Mouse (Mus musculus) hindbrain, embryonic 14.5 days (tissue): ENCODE data around the gene Rgs3. TPM values are rescaled to one million over a fixed set of nuclear protein-coding genes. Genes with fewer than 3 reads are reported as not detected.

Experiments used
- ATAC-seq: fragments of 200-750 bp; cut with Nextera tagmentation; 2 replicates; pipeline ENCODE4 v1.8.0; 2017; ENCODE audit warnings: moderate number of reproducible peaks, mild to moderate bottlenecking, moderate TSS enrichment, moderate library complexity; ENCODE audit not compliant: low FRiP score
- DNase-seq: peaks from one replicate; pipeline ENCODE4 v3.0.0-alpha.2; 2015; ENCODE audit warnings: low spot score
- H3K27ac ChIP-seq: fragments of 300-500 bp; sonication (generic); 2 replicates; pipeline ENCODE4 v1.5.1; 2014; ENCODE audit warnings: mild to moderate bottlenecking, moderate library complexity
- H3K27me3 ChIP-seq: fragments of 300-500 bp; sonication (generic); 2 replicates; pipeline ENCODE4 v1.6.1; 2014; ENCODE audit warnings: mild to moderate bottlenecking, low read length, mixed read lengths; ENCODE audit not compliant: control insufficient read depth, insufficient read depth
- H3K36me3 ChIP-seq: fragments of 300-500 bp; sonication (generic); replicated peaks from 2 replicates; pipeline ENCODE4 v1.6.1; 2014; ENCODE audit not compliant: control insufficient read depth, insufficient read depth
- H3K4me1 ChIP-seq: fragments of 300-500 bp; sonication (generic); replicated peaks from 2 replicates; pipeline ENCODE4 v1.6.1; 2014; ENCODE audit warnings: antibody characterized with exemption, low read length, mixed read lengths; ENCODE audit not compliant: control insufficient read depth, insufficient read depth
- H3K4me2 ChIP-seq: fragments of 300-500 bp; sonication (generic); replicated peaks from 2 replicates; pipeline ENCODE4 v1.6.1; 2014; ENCODE audit warnings: mild to moderate bottlenecking, moderate library complexity
- H3K4me3 ChIP-seq: fragments of 300-500 bp; sonication (generic); replicated peaks from 2 replicates; pipeline ENCODE4 v1.5.1; 2014; ENCODE audit warnings: mild to moderate bottlenecking, low read length
- H3K9ac ChIP-seq: fragments of 300-500 bp; sonication (generic); 2 replicates; pipeline ENCODE4 v1.6.1; 2014
- H3K9me3 ChIP-seq: fragments of 300-500 bp; sonication (generic); 2 replicates; pipeline ENCODE4 v1.6.1; 2016; ENCODE audit warnings: low read length; ENCODE audit not compliant: control insufficient read depth
- WGBS: fragments of 180-500 bp; shearing (Covaris S2); extraction: QIAGEN DNeasy Blood & Tissue Kit; methylation state at CpG from one replicate; pipeline ENCODE4 v1.1.7; 2014; 5-methylcytosine and 5-hydroxymethylcytosine counted together
- polyA plus RNA-seq: library from polyadenylated mRNA; unstranded; fragments of >200 nt; fragmentation: Nextera tagmentation; extraction: Ambion mirVana; gene quantifications from 2 replicates; pipeline ENCODE4 v1.2.1, GENCODE M21; 2014

The Rgs3 gene
- polyA plus RNA-seq, 1 experiment from 2014 or later: 42.9 TPM

DNA sequence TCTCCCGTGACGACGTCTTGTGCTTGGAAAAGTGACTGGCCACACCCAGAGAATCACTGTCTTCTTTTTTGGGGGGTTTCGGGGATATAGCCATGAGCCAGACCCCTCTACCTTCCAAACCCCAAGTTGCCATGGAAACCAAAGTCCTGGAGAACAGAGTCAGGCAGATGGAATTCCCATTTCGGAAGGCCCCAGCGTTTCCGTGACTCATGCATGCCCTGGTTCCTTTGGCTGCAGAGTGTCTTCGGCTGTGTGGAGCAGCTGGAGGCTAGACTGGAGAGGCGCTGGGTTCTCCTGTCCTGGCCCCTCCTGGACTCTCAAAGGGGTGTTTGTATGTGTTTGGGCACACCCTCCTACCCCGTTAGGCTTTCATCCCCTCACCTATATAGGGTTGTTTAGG lies 145.4 kb downstream of the Rgs3 start:
- Histone ChIP-seq H3K9me3 (no peaks in the 10 kb centered on the region), H3K36me3 (peaks cover 35% of the 10 kb centered on the region), H3K4me3 (no peak overlapping the region), H3K4me1 (peaks cover under 1% of the 10 kb centered on the region; the same call in 1 of the 2 replicates), H3K4me2 (no peak overlapping the region), H3K27me3 (no peaks in the 10 kb centered on the region), H3K27ac (no peak overlapping the region), H3K9ac (no peak overlapping the region)
- 70% methylated on average over 10 of the region's 10 CpGs for WGBS
- ATAC-seq (no peak), DNase-seq (no peak)

DNA sequence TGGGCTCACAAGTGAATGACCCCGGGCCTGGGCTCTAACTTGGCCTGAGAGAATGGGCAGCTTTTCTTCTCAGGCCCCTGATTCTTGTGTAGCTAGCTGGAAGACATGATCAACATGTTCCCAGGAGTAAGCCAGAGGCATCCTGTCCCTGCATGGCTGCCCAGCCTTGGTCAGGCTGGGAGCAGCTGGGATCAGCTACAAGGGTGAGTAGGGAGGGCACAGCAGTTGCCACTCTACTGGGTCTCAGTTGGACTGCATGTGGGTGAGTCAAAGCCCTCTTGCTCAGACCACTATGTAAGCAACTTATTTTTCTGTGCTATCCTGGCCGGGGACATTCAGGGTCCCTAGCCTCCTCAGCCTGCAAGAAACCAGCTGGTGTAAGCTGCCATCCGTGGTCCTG lies 146.1 kb downstream of the Rgs3 start:
- H3K27ac ChIP-seq: no peak overlapping the region
- H3K36me3 ChIP-seq: peaks cover 28% of the 10 kb centered on the region
- no peaks in the 10 kb centered on the region for H3K9me3 ChIP-seq
- 52% methylated on average over 3 of the region's 3 CpGs for WGBS
- H3K9ac ChIP-seq: no peak overlapping the region
- ATAC-seq (no peak), DNase-seq (no peak)
- no peaks in the 10 kb centered on the region for H3K4me1 ChIP-seq
- H3K27me3 ChIP-seq: no peaks in the 10 kb centered on the region
- H3K4me3 ChIP-seq: no peak overlapping the region
- no peak overlapping the region for H3K4me2 ChIP-seq

DNA sequence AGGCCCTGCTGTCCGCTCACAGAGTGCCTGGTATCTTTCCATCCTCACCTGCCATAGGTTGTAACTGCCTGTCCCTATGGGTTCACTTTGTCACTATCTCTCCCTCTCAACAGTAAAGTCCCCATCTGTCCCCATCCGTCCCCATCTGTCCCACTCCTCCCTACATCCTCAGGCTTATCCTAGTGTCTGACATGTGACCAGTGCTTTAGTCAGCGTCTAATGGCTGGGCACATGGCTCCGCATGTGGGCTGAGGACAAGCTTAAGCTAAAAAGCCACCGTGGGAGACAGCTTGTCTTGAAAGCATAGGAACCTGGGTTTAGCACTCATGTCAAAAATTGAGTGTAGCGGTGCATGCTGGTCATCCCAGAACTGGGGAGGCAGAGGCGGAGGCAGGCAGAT lies 148.4 kb downstream of the Rgs3 start:
- WGBS: 75% methylated on average over 7 of the region's 7 CpGs
- no peak for DNase-seq

DNA sequence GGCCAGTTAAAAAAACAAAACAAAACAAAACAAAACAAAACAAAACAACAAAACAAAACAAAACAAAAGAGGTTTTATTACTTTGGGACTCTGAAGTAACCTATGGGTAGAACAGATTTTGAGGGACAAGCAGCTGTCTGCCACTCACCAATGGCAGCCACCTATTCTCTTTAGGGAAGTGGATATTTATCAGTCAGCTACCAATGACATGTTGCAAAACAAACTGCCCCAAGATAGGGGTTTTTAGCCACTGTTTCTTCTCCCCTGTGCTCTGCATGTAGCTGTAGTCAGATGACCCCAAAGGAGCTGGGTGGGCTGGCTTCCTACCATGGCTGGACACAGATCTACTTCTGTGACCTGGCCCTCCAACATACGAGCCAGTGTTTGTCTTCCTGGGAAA lies 149.3 kb downstream of the Rgs3 start:
- Histone ChIP-seq H3K27ac (no peak overlapping the region), H3K27me3 (no peaks in the 10 kb centered on the region), H3K4me3 (no peak overlapping the region), H3K36me3 (peaks cover 5% of the 10 kb centered on the region), H3K9me3 (no peaks in the 10 kb centered on the region), H3K4me2 (no peak overlapping the region), H3K9ac (no peak overlapping the region), H3K4me1 (no peaks in the 10 kb centered on the region)
- 89% methylated on average over 1 of the region's 1 CpGs for WGBS
- ATAC-seq: no peak
- DNase-seq: no peak

More for the DNA sequence above, 148.4 kb downstream of the Rgs3 start:
- H3K9me3 ChIP-seq: no peaks in the 10 kb centered on the region
- no peaks in the 10 kb centered on the region for H3K27me3 ChIP-seq
- no peak overlapping the region for H3K4me3 ChIP-seq
- H3K4me1 ChIP-seq: no peaks in the 10 kb centered on the region
- H3K36me3 ChIP-seq: peaks cover 14% of the 10 kb centered on the region
- H3K9ac ChIP-seq: no peak overlapping the region
- no peak overlapping the region for H3K27ac ChIP-seq
- H3K4me2 ChIP-seq: no peak overlapping the region
- no peak for ATAC-seq

DNA sequence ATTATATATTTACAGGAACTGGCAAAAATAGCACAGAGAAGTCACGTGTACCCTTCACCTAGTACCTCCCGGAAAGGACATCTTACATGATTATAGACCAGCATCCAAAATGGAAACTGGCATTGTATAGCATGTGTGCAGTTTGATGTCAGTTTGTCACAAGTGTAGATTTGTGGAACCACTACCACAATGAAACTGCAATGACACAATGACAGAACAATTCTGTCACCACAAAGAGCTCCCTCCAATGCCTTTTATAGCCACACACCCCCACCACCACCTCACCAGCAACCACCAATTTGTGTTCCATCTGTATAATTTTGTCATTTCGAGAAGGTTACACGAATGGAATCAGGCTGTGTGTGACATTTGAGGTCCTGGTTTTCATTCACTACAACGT lies 149.8 kb downstream of the Rgs3 start:
- WGBS: 86% methylated on average over 5 of the region's 5 CpGs
- Histone ChIP-seq H3K4me1 (no peaks in the 10 kb centered on the region), H3K36me3 (peaks cover under 1% of the 10 kb centered on the region; the same call in 1 of the 2 replicates), H3K4me2 (no peak overlapping the region), H3K9ac (no peak overlapping the region), H3K9me3 (no peaks in the 10 kb centered on the region), H3K27me3 (no peaks in the 10 kb centered on the region), H3K27ac (no peak overlapping the region), H3K4me3 (no peak overlapping the region)
- DNase-seq: no peak
- no peak for ATAC-seq

DNA sequence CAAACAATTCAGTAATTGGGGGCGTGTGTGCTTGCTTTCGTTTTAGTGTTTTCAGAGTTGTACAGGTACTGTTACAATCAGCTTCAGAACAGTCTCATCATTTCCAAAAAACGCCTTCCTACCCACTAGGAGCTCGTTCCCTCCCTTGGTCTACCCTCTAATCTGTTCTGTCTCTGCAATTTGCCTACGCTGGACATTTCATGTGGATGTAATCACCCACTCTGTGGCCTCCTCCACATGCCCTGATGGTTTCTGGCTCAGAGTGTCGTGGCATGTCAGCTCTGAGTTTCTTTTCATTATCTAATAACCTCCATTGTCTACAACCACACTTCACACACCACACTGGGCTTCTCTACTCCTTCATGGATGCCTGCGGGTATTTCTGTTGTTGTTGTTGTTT lies 151.5 kb downstream of the Rgs3 start:
- H3K36me3 ChIP-seq: no peaks in the 10 kb centered on the region
- no peak overlapping the region for H3K4me2 ChIP-seq
- H3K27ac ChIP-seq: no peak overlapping the region
- no peak for ATAC-seq
- no peaks in the 10 kb centered on the region for H3K4me1 ChIP-seq
- no peak overlapping the region for H3K9ac ChIP-seq
- WGBS: 90% methylated on average over 7 of the region's 7 CpGs
- no peak overlapping the region for H3K4me3 ChIP-seq
- DNase-seq: no peak
- H3K9me3 ChIP-seq: no peaks in the 10 kb centered on the region
- H3K27me3 ChIP-seq: no peaks in the 10 kb centered on the region

DNA sequence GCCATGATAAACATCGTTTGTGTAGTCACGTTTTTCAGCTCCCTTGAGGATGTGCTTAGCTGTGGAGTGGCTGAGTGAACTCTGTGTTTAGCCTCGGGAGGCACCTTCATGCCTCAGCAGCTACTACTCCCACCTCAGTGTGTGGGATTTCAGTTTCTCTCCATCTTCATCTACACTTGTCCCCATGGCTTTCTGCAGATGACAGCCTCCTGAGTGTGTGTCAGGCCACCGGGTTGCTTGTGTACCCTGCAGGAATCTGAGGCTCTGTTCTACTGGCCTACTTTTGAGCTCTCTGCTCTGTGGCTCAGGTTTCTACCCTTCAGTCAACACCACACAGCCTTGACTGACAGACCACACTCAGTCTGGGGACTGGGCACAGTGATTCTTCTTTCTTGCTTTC lies 151.9 kb downstream of the Rgs3 start:
- Histone ChIP-seq H3K4me2 (no peak overlapping the region), H3K4me1 (no peaks in the 10 kb centered on the region), H3K9ac (no peak overlapping the region), H3K4me3 (no peak overlapping the region), H3K27ac (no peak overlapping the region), H3K36me3 (no peaks in the 10 kb centered on the region), H3K27me3 (no peaks in the 10 kb centered on the region), H3K9me3 (no peaks in the 10 kb centered on the region)
- WGBS: 64% methylated on average over 4 of the region's 4 CpGs
- DNase-seq (no peak), ATAC-seq (no peak)

DNA sequence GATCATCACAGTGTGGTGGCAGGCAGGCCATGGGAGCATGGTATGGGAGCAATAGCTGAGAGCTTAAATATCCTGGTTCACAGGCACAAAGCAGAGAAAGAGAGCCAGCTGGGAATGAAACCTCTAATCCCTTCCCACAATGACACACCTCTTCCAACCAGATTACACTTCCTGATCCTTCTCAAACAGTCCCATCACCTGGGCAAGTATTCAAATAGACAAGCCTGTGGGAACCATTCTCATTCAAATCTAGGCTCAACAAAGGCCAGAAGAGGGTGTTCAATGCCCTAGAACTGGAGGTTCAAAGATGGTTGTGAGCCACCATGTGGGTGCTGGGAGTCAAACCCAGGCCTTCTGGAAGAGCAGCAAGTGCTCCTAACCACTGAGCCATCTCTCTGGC lies 161.2 kb downstream of the Rgs3 start:
- Histone ChIP-seq H3K36me3 (no peaks in the 10 kb centered on the region), H3K27ac (no peak overlapping the region), H3K27me3 (no peaks in the 10 kb centered on the region), H3K4me3 (no peak overlapping the region), H3K4me2 (no peak overlapping the region), H3K9me3 (peaks cover 18% of the 10 kb centered on the region; the same call in 1 of the 2 replicates), H3K4me1 (no peaks in the 10 kb centered on the region), H3K9ac (no peak overlapping the region)
- ATAC-seq: no peak
- DNase-seq: no peak

DNA sequence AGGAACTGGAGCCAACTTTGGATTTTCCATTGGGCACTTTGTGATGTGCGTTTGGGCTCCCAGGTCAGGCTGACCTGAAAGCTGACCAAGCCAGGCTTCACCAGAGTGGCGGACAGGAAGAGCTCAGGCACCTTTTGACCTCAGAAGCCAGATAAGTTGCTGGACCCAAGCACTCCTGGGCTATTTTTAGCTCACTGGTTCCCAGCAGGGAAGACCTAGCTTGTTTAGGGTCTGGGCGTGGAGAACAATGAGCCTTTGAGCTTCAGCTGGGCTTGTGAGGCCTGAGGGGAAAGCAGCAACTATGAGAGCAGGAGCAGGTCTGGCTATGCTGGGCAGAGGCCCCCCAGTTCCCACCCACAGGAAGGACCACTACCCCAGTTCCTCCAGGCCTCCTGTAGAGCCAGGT lies 162.4 kb downstream of the Rgs3 start:
- ATAC-seq (no peak), DNase-seq (no peak)
- Histone ChIP-seq H3K4me1 (no peaks in the 10 kb centered on the region), H3K36me3 (no peaks in the 10 kb centered on the region), H3K4me3 (no peak overlapping the region), H3K9me3 (peaks cover 18% of the 10 kb centered on the region; the same call in 1 of the 2 replicates), H3K27me3 (no peaks in the 10 kb centered on the region), H3K27ac (no peak overlapping the region), H3K9ac (no peak overlapping the region), H3K4me2 (no peak overlapping the region)
- WGBS: 40% methylated on average over 3 of the region's 3 CpGs

DNA sequence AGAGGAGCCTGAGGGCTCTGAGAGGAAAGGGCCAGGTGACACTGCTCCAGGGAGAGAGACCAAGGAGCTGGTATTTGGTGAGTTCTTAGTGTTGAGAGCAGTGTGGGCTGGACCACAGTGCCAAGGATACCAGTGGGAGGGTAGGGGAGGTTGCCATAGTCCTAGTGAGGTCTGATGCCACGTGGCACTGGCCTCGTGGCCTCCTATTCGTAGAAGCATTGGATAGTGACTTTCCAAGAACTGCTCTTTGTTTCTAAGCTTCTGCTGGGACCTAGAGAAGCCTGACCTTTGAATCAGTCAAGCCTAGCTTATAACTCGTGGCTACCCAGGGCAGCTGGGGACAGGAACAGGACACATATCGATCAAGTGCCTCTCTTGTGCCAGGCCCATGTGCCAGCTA lies 164.1 kb downstream of the Rgs3 start:
- Histone ChIP-seq H3K27ac (no peak overlapping the region), H3K4me1 (no peaks in the 10 kb centered on the region), H3K27me3 (no peaks in the 10 kb centered on the region), H3K9ac (no peak overlapping the region), H3K36me3 (no peaks in the 10 kb centered on the region), H3K4me2 (no peak overlapping the region), H3K4me3 (no peak overlapping the region), H3K9me3 (peaks cover 18% of the 10 kb centered on the region; the same call in 1 of the 2 replicates)
- 90% methylated on average over 5 of the region's 5 CpGs for WGBS
- no peak for DNase-seq
- no peak for ATAC-seq
